Mouse (Mus musculus) kidney, adult 2 months (tissue): Measurements from ENCODE around the gene Cltb. TPM values are rescaled to one million over a fixed set of nuclear protein-coding genes. Genes with fewer than 3 reads are reported as not detected.

Source experiments
- DNase-seq: peaks from one replicate; pipeline ENCODE4 v3.0.0; 2021
- H3K27ac ChIP-seq: fragments of 200-500 bp; 2 replicates; pipeline ENCODE4 v1.5.1; 2012; ENCODE audit warnings: low read depth, low read length, control low read depth, inconsistent platforms; ENCODE audit not compliant: insufficient read depth
- H3K27me3 ChIP-seq: fragments of 200-500 bp; replicated peaks from 2 replicates; pipeline ENCODE4 v1.6.1; 2012; ENCODE audit warnings: mild to moderate bottlenecking, moderate library complexity, low read length, inconsistent platforms; ENCODE audit not compliant: control insufficient read depth, insufficient read depth
- H3K36me3 ChIP-seq: fragments of 200-500 bp; 2 replicates; pipeline ENCODE4 v1.6.1; 2012; ENCODE audit warnings: mild to moderate bottlenecking, moderate library complexity, low read length, inconsistent platforms; ENCODE audit not compliant: control insufficient read depth, insufficient read depth
- H3K4me1 ChIP-seq: fragments of 200-500 bp; 2 replicates; pipeline ENCODE4 v1.6.1; 2011; ENCODE audit warnings: low read length; ENCODE audit not compliant: control insufficient read depth, insufficient read depth
- H3K4me3 ChIP-seq: fragments of 200-500 bp; 2 replicates; pipeline ENCODE4 v1.5.1; 2011; ENCODE audit warnings: mild to moderate bottlenecking, low read depth, low read length, control low read depth; ENCODE audit not compliant: insufficient read depth
- CTCF ChIP-seq: fragments of 200-500 bp; conservative IDR thresholded peaks from 2 replicates; pipeline ENCODE4 v1.5.1; 2011; ENCODE audit warnings: low read depth, mild to moderate bottlenecking, control low read depth, low read length, moderate library complexity, mixed read lengths; ENCODE audit not compliant: insufficient read depth, insufficient read length
- POLR2A ChIP-seq: fragments of 200-500 bp; IDR thresholded peaks from one replicate; pipeline ENCODE4 v1.6.1; 2011; ENCODE audit warnings: low read depth, low read length, control low read depth
- WGBS: fragments of 180-500 bp; shearing (Covaris S2); methylation state at CpG from one replicate; pipeline ENCODE4 v1.1.7; 2018; 5-methylcytosine and 5-hydroxymethylcytosine counted together
- polyA plus RNA-seq: library from polyadenylated mRNA; depleted of rRNA; stranded (reverse); fragments of >200 nt; gene quantifications from 2 replicates; pipeline ENCODE4 v1.2.3, GENCODE M21; 2012

The Cltb gene
- polyA plus RNA-seq, 1 experiment = 119 TPM

GRCm38 (mm10) chr13:54571637-54572036, 39.5 kb downstream of the Cltb start:
- Histone ChIP-seq H3K4me1 (peaks cover 16% of the 10 kb centered on the region), H3K27me3 (no peaks in the 10 kb centered on the region), H3K27ac (no peak overlapping the region), H3K4me3 (no peak overlapping the region), H3K36me3 (no peaks in the 10 kb centered on the region)
- TF ChIP-seq POLR2A = no peak
- TF ChIP-seq CTCF = no peak
- no peak for DNase-seq
- WGBS = 62% methylated on average over 2 of the region's 2 CpGs

- TF ChIP-seq CTCF (no peak), POLR2A (no peak)
- no peak for DNase-seq
- H3K4me1 ChIP-seq = peaks cover 17% of the 10 kb centered on the region
These were observed 40.4 kb downstream of the Cltb start for GRCm38 (mm10) chr13:54570736-54571135.

GRCm38 (mm10) chr13:54569282-54569681, 41.9 kb downstream of the Cltb start:
- Histone ChIP-seq H3K27me3 (no peaks in the 10 kb centered on the region), H3K27ac (no peak overlapping the region), H3K4me1 (peaks cover 10% of the 10 kb centered on the region), H3K4me3 (no peak overlapping the region), H3K36me3 (no peaks in the 10 kb centered on the region)
- no peak for TF ChIP-seq POLR2A
- no peak for DNase-seq
- WGBS = 74% methylated on average over 1 of the region's 1 CpGs

More at GRCm38 (mm10) chr13:54570736-54571135, 40.4 kb downstream of the Cltb start:
- Histone ChIP-seq H3K27ac (no peak overlapping the region), H3K27me3 (no peaks in the 10 kb centered on the region), H3K36me3 (no peaks in the 10 kb centered on the region), H3K4me3 (no peak overlapping the region)
- whole genome bisulfite sequencing = 80% methylated on average over 4 of the region's 4 CpGs

GRCm38 (mm10) chr13:54568380-54568779, 42.8 kb downstream of the Cltb start:
- Histone ChIP-seq H3K36me3 (peaks cover 2% of the 10 kb centered on the region; the same call in 1 of the 2 replicates), H3K27me3 (no peaks in the 10 kb centered on the region), H3K4me3 (no peak overlapping the region), H3K27ac (0 out of 2 replicates have a peak overlapping the region, but pooled peaks have one; percentile 61), H3K4me1 (peaks cover 13% of the 10 kb centered on the region)
- TF ChIP-seq CTCF = no peak
- TF ChIP-seq POLR2A = no peak
- peak; percentile 69 for DNase-seq
- 29% methylated on average over 5 of the region's 5 CpGs for WGBS

- TF ChIP-seq CTCF (peak; percentile 47), POLR2A (no peak)
- Histone ChIP-seq H3K4me1 (peaks cover 24% of the 10 kb centered on the region), H3K4me3 (peak overlapping the region; percentile 82), H3K36me3 (peaks cover 4% of the 10 kb centered on the region; the same call in 1 of the 2 replicates), H3K27me3 (no peaks in the 10 kb centered on the region), H3K27ac (peak overlapping the region; percentile 74)
- peak; percentile 91 for DNase-seq
- WGBS = 28% methylated on average over 8 of the region's 8 CpGs
These were observed 45.4 kb downstream of the Cltb start for GRCm38 (mm10) chr13:54565594-54566345.

GRCm38 (mm10) chr13:54565201-54565581, 46.0 kb downstream of the Cltb start, which contains the start of gene 4833439L19Rik:
4833439L19Rik (minus strand) TSS chr13:54565435.
- TF ChIP-seq POLR2A = peak; percentile 92
- no peak for TF ChIP-seq CTCF
- peak within 1 kb of the TSS; percentile 99 for H3K27ac ChIP-seq
- peak within 1 kb of the TSS; percentile 82 for H3K4me3 ChIP-seq
- WGBS = under 1% methylated on average over 27 of the region's 27 CpGs
- DNase-seq = peak; percentile 97
- H3K27me3 ChIP-seq = no peaks in the 10 kb centered on the region
- H3K4me1 ChIP-seq = peaks cover 30% of the 10 kb centered on the region
- H3K36me3 ChIP-seq = peaks cover 8% of the 10 kb centered on the region; the same call in 1 of the 2 replicates

- 4% methylated on average over 45 of the region's 45 CpGs for WGBS
- H3K27ac ChIP-seq = peak overlapping the region; percentile 99
- TF ChIP-seq POLR2A = no peak
- no peak for TF ChIP-seq CTCF
- DNase-seq = peak; percentile 52
- no peaks in the 10 kb centered on the region for H3K27me3 ChIP-seq
- H3K4me1 ChIP-seq = peaks cover 35% of the 10 kb centered on the region
- peaks cover 9% of the 10 kb centered on the region; the same call in 1 of the 2 replicates for H3K36me3 ChIP-seq
- peak overlapping the region; percentile 82 for H3K4me3 ChIP-seq
These were observed 46.6 kb downstream of the Cltb start for GRCm38 (mm10) chr13:54564232-54565200.
